Mouse (Mus musculus): ENCODE measurements around the gene Psmb6. TPM values are rescaled to one million over a fixed set of nuclear protein-coding genes. Genes with fewer than 3 reads are reported as not detected.
"Not testable (repeated sequence)": the region's sequence is repeated elsewhere in the genome, so short reads cannot be mapped to it uniquely, and the experiment has no call there.

Psmb6 gene
- polyA plus RNA-seq, 1 experiment = 244 TPM

GRCm38 (mm10) chr11:70566586-70566985 lies 41.4 kb downstream of the Psmb6 start:
- Histone ChIP-seq H3K4me1 (ENCODE audit: control insufficient read depth, insufficient read depth, low read length) (no peaks in the 10 kb centered on the region), H3K4me3 (ENCODE audit: low read depth, low read length) (no peak overlapping the region), H3K27ac (ENCODE audit: insufficient read depth, low read length) (no peak overlapping the region), H3K9me3 (replicated peaks; ENCODE audit: control insufficient read depth, insufficient read depth, low read length, poor library complexity, severe bottlenecking) (no peaks in the 10 kb centered on the region), H3K36me3 (ENCODE audit: control insufficient read depth, insufficient read depth, low read length, poor library complexity, severe bottlenecking) (no peaks in the 10 kb centered on the region), H3K27me3 (ENCODE audit: control insufficient read depth, insufficient read depth, low read length, poor library complexity, severe bottlenecking) (no peaks in the 10 kb centered on the region), H3K9ac (ENCODE audit: low read depth, poor library complexity, severe bottlenecking) (no peak overlapping the region)
- no peak for TF ChIP-seq EP300 (IDR thresholded peaks at IDR 0.05; ENCODE audit: insufficient read depth, low read depth, low read length)
- no peak for TF ChIP-seq CTCF (IDR thresholded peaks at IDR 0.05; ENCODE audit: low read depth, low read length)
- TF ChIP-seq POLR2A (IDR thresholded peaks at IDR 0.05; ENCODE audit: insufficient read depth, low read length) = no peak

GRCm38 (mm10) chr11:70570614-70571013 lies 45.4 kb downstream of the Psmb6 start:
- not testable (repeated sequence) for H3K4me3 ChIP-seq (ENCODE audit: low read depth, low read length); H3K27ac ChIP-seq (ENCODE audit: insufficient read depth, low read length); H3K4me1 ChIP-seq (ENCODE audit: control insufficient read depth, insufficient read depth, low read length); H3K9ac ChIP-seq (ENCODE audit: low read depth, poor library complexity, severe bottlenecking); H3K9me3 ChIP-seq (replicated peaks; ENCODE audit: control insufficient read depth, insufficient read depth, low read length, poor library complexity, severe bottlenecking); H3K36me3 ChIP-seq (ENCODE audit: control insufficient read depth, insufficient read depth, low read length, poor library complexity, severe bottlenecking); H3K27me3 ChIP-seq (ENCODE audit: control insufficient read depth, insufficient read depth, low read length, poor library complexity, severe bottlenecking)

- TF ChIP-seq EP300 (IDR thresholded peaks at IDR 0.05; ENCODE audit: insufficient read depth, low read depth, low read length) (no peak), POLR2A (IDR thresholded peaks at IDR 0.05; ENCODE audit: insufficient read depth, low read length) (no peak), CTCF (IDR thresholded peaks at IDR 0.05; ENCODE audit: low read depth, low read length) (no peak)
- Histone ChIP-seq H3K9ac (ENCODE audit: low read depth, poor library complexity, severe bottlenecking) (no peak overlapping the region), H3K27me3 (ENCODE audit: control insufficient read depth, insufficient read depth, low read length, poor library complexity, severe bottlenecking) (no peaks in the 10 kb centered on the region), H3K4me3 (ENCODE audit: low read depth, low read length) (no peak overlapping the region), H3K9me3 (replicated peaks; ENCODE audit: control insufficient read depth, insufficient read depth, low read length, poor library complexity, severe bottlenecking) (no peaks in the 10 kb centered on the region), H3K4me1 (ENCODE audit: control insufficient read depth, insufficient read depth, low read length) (peaks cover 2% of the 10 kb centered on the region), H3K36me3 (ENCODE audit: control insufficient read depth, insufficient read depth, low read length, poor library complexity, severe bottlenecking) (no peaks in the 10 kb centered on the region), H3K27ac (ENCODE audit: insufficient read depth, low read length) (no peak overlapping the region)
Measured at GRCm38 (mm10) chr11:70571641-70572040, 46.5 kb downstream of the Psmb6 start.

- H3K27me3 ChIP-seq (ENCODE audit: control insufficient read depth, insufficient read depth, low read length, poor library complexity, severe bottlenecking) = no peaks in the 10 kb centered on the region
- no peak overlapping the region for H3K4me3 ChIP-seq (ENCODE audit: low read depth, low read length)
- TF ChIP-seq POLR2A (IDR thresholded peaks at IDR 0.05; ENCODE audit: insufficient read depth, low read length) (no peak), EP300 (IDR thresholded peaks at IDR 0.05; ENCODE audit: insufficient read depth, low read depth, low read length) (no peak), CTCF (IDR thresholded peaks at IDR 0.05; ENCODE audit: low read depth, low read length) (no peak)
- H3K36me3 ChIP-seq (ENCODE audit: control insufficient read depth, insufficient read depth, low read length, poor library complexity, severe bottlenecking) = no peaks in the 10 kb centered on the region
- H3K27ac ChIP-seq (ENCODE audit: insufficient read depth, low read length) = no peak overlapping the region
- no peaks in the 10 kb centered on the region for H3K9me3 ChIP-seq (replicated peaks; ENCODE audit: control insufficient read depth, insufficient read depth, low read length, poor library complexity, severe bottlenecking)
- no peak overlapping the region for H3K9ac ChIP-seq (ENCODE audit: low read depth, poor library complexity, severe bottlenecking)
- H3K4me1 ChIP-seq (ENCODE audit: control insufficient read depth, insufficient read depth, low read length) = peaks cover 6% of the 10 kb centered on the region
Measured at GRCm38 (mm10) chr11:70572348-70572902, 47.3 kb downstream of the Psmb6 start.

- no peaks in the 10 kb centered on the region for H3K9me3 ChIP-seq (replicated peaks; ENCODE audit: control insufficient read depth, insufficient read depth, low read length, poor library complexity, severe bottlenecking)
- no peaks in the 10 kb centered on the region for H3K27me3 ChIP-seq (ENCODE audit: control insufficient read depth, insufficient read depth, low read length, poor library complexity, severe bottlenecking)
- peaks cover 8% of the 10 kb centered on the region for H3K4me1 ChIP-seq (ENCODE audit: control insufficient read depth, insufficient read depth, low read length)
- no peak overlapping the region for H3K9ac ChIP-seq (ENCODE audit: low read depth, poor library complexity, severe bottlenecking)
- no peaks in the 10 kb centered on the region for H3K36me3 ChIP-seq (ENCODE audit: control insufficient read depth, insufficient read depth, low read length, poor library complexity, severe bottlenecking)
- H3K27ac ChIP-seq (ENCODE audit: insufficient read depth, low read length) = no peak overlapping the region
- TF ChIP-seq EP300 (IDR thresholded peaks at IDR 0.05; ENCODE audit: insufficient read depth, low read depth, low read length) (no peak), CTCF (IDR thresholded peaks at IDR 0.05; ENCODE audit: low read depth, low read length) (no peak), POLR2A (IDR thresholded peaks at IDR 0.05; ENCODE audit: insufficient read depth, low read length) (no peak)
- H3K4me3 ChIP-seq (ENCODE audit: low read depth, low read length) = no peak overlapping the region
Measured at GRCm38 (mm10) chr11:70573872-70574271, 48.7 kb downstream of the Psmb6 start.

GRCm38 (mm10) chr11:70577201-70577600 lies 52.0 kb downstream of the Psmb6 start:
- Histone ChIP-seq H3K4me3 (ENCODE audit: low read depth, low read length) (no peak overlapping the region), H3K27me3 (ENCODE audit: control insufficient read depth, insufficient read depth, low read length, poor library complexity, severe bottlenecking) (no peaks in the 10 kb centered on the region), H3K9ac (ENCODE audit: low read depth, poor library complexity, severe bottlenecking) (no peak overlapping the region), H3K9me3 (replicated peaks; ENCODE audit: control insufficient read depth, insufficient read depth, low read length, poor library complexity, severe bottlenecking) (no peaks in the 10 kb centered on the region), H3K27ac (ENCODE audit: insufficient read depth, low read length) (no peak overlapping the region; the same call in 1 of the 2 replicates), H3K4me1 (ENCODE audit: control insufficient read depth, insufficient read depth, low read length) (peaks cover 8% of the 10 kb centered on the region), H3K36me3 (ENCODE audit: control insufficient read depth, insufficient read depth, low read length, poor library complexity, severe bottlenecking) (no peaks in the 10 kb centered on the region)
- TF ChIP-seq POLR2A (IDR thresholded peaks at IDR 0.05; ENCODE audit: insufficient read depth, low read length) (no peak), EP300 (IDR thresholded peaks at IDR 0.05; ENCODE audit: insufficient read depth, low read depth, low read length) (no peak), CTCF (IDR thresholded peaks at IDR 0.05; ENCODE audit: low read depth, low read length) (no peak)

Other genes with a start within 250 kb of the Psmb6 start
- gene Alox12e, start 202.7 kb upstream of the Psmb6 start, polyA plus RNA-seq (2011; ENCODE audit: insufficient read depth, insufficient read length, low read depth, missing spikeins) = 0.58 TPM in 1 of 2 replicates, not detected in the other
- gene Alox15, start 173.3 kb upstream of the Psmb6 start, polyA plus RNA-seq (2011; ENCODE audit: insufficient read depth, insufficient read length, low read depth, missing spikeins) = 2.2 and 3.0 TPM in 2 replicates
- 74.1 TPM in 2 replicates for gene Pelp1, start 115.3 kb upstream of the Psmb6 start, polyA plus RNA-seq (2011; ENCODE audit: insufficient read depth, insufficient read length, low read depth, missing spikeins)
- 34.2 and 39.6 TPM in 2 replicates for gene Arrb2, start 92.7 kb upstream of the Psmb6 start, polyA plus RNA-seq (2011; ENCODE audit: insufficient read depth, insufficient read length, low read depth, missing spikeins)
- 26.9 and 32.1 TPM in 2 replicates for gene Med11, start 73.4 kb upstream of the Psmb6 start, polyA plus RNA-seq (2011; ENCODE audit: insufficient read depth, insufficient read length, low read depth, missing spikeins)
- gene Zmynd15, start 65.9 kb upstream of the Psmb6 start, polyA plus RNA-seq (2011; ENCODE audit: insufficient read depth, insufficient read length, low read depth, missing spikeins) = 0.78 and 1.3 TPM in 2 replicates
- gene Cxcl16, start 65.4 kb upstream of the Psmb6 start, polyA plus RNA-seq (2011; ENCODE audit: insufficient read depth, insufficient read length, low read depth, missing spikeins) = 15.7 and 16.6 TPM in 2 replicates
- gene Tm4sf5, start 20.1 kb upstream of the Psmb6 start, polyA plus RNA-seq (2011; ENCODE audit: insufficient read depth, insufficient read length, low read depth, missing spikeins) = 1.8 and 3.5 TPM in 2 replicates
- gene Vmo1, start 10.8 kb upstream of the Psmb6 start, polyA plus RNA-seq (2011; ENCODE audit: insufficient read depth, insufficient read length, low read depth, missing spikeins) = not detected in 2 replicates
- not detected in 2 replicates for gene Gltpd2, start 6.2 kb upstream of the Psmb6 start, polyA plus RNA-seq (2011; ENCODE audit: insufficient read depth, insufficient read length, low read depth, missing spikeins)
- not detected in 2 replicates for gene Gm40193, start 7.6 kb downstream of the Psmb6 start, polyA plus RNA-seq (2011; ENCODE audit: insufficient read depth, insufficient read length, low read depth, missing spikeins)
- gene Pld2, start 14.7 kb downstream of the Psmb6 start, polyA plus RNA-seq (2011; ENCODE audit: insufficient read depth, insufficient read length, low read depth, missing spikeins) = 7.3 and 8.3 TPM in 2 replicates
- gene Mink1, start 37.5 kb downstream of the Psmb6 start, polyA plus RNA-seq (2011; ENCODE audit: insufficient read depth, insufficient read length, low read depth, missing spikeins) = 25.2 and 31.8 TPM in 2 replicates
- gene 4930544D05Rik, start 90.5 kb downstream of the Psmb6 start, polyA plus RNA-seq (2011; ENCODE audit: insufficient read depth, insufficient read length, low read depth, missing spikeins) = not detected in 2 replicates
- gene Chrne, start 93.8 kb downstream of the Psmb6 start, polyA plus RNA-seq (2011; ENCODE audit: insufficient read depth, insufficient read length, low read depth, missing spikeins) = 0.56 TPM in 1 of 2 replicates, not detected in the other
- not detected in 2 replicates for gene Gp1ba, start 113.8 kb downstream of the Psmb6 start, polyA plus RNA-seq (2011; ENCODE audit: insufficient read depth, insufficient read length, low read depth, missing spikeins)
- gene Rnf167, start 121.9 kb downstream of the Psmb6 start, polyA plus RNA-seq (2011; ENCODE audit: insufficient read depth, insufficient read length, low read depth, missing spikeins) = 55.2 and 61.8 TPM in 2 replicates
- 45.0 and 48.0 TPM in 2 replicates for gene Slc25a11, start 122.1 kb downstream of the Psmb6 start, polyA plus RNA-seq (2011; ENCODE audit: insufficient read depth, insufficient read length, low read depth, missing spikeins)
- gene Pfn1, start 129.3 kb downstream of the Psmb6 start, polyA plus RNA-seq (2011; ENCODE audit: insufficient read depth, insufficient read length, low read depth, missing spikeins) = 630 and 707 TPM in 2 replicates
- 14.7 and 15.7 TPM in 2 replicates for gene Eno3, start 131.8 kb downstream of the Psmb6 start, polyA plus RNA-seq (2011; ENCODE audit: insufficient read depth, insufficient read length, low read depth, missing spikeins)
- gene Spag7, start 144.0 kb downstream of the Psmb6 start, polyA plus RNA-seq (2011; ENCODE audit: insufficient read depth, insufficient read length, low read depth, missing spikeins) = 195 and 218 TPM in 2 replicates
- gene Camta2, start 162.7 kb downstream of the Psmb6 start, polyA plus RNA-seq (2011; ENCODE audit: insufficient read depth, insufficient read length, low read depth, missing spikeins) = 10.0 and 12.8 TPM in 2 replicates
- gene Inca1, start 174.8 kb downstream of the Psmb6 start, polyA plus RNA-seq (2011; ENCODE audit: insufficient read depth, insufficient read length, low read depth, missing spikeins) = 4.4 and 4.5 TPM in 2 replicates
- 38.2 and 42.2 TPM in 2 replicates for gene Kif1c, start 175.2 kb downstream of the Psmb6 start, polyA plus RNA-seq (2011; ENCODE audit: insufficient read depth, insufficient read length, low read depth, missing spikeins)
- 3.3 and 3.6 TPM in 2 replicates for gene Zfp3, start 238.8 kb downstream of the Psmb6 start, polyA plus RNA-seq (2011; ENCODE audit: insufficient read depth, insufficient read length, low read depth, missing spikeins)

Data from ES-Bruce4 (cell line).